Mouse (Mus musculus) yolk sac, embryonic 10.5 days (tissue): ENCODE results near the gene Plcb1.

Experiments used
- DNase-seq: peaks from one replicate; pipeline ENCODE4 v3.0.0-alpha.2; 2017; ENCODE audit warnings: low spot score

Gene Plcb1

DNA sequence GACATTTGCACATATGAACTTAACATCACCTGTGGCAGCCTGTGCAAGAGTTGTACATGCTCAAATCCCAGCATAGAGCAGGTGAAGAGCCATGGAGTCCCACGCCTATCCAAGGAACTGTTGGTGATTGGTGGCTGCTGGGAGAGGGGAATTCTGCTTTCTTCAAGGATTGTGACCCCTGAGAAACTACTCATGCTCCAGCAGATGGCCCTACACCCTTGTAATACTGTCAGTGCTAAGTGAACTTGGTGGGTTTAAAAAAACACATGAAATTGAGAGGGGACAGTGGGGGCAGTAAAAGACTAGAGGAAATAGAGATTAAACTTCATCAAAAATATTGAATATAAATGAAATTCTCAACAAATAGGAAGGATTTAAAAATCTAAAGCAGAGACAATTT lies 53.0 kb downstream of the Plcb1 start:
- DNase-seq = no peak

DNA sequence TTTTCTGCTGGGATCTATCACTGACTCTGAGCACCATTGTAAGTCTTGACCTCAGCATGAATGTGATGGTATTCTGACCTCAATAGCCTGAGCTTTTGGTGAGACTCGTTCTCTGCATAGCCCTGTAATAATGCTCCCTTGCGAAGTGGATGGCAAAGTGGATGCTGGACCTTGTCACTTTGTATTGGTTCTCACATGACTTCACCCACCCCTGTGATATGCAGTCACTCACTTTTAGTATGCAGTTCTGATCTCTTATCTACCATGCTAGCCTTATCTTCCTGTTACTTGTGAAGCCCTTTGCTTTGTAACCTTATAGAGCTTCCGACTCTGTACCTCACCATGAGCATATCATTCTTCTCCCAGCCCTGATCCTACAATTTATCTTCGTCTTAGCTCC lies 57.0 kb downstream of the Plcb1 start:
- no peak for DNase-seq

DNA sequence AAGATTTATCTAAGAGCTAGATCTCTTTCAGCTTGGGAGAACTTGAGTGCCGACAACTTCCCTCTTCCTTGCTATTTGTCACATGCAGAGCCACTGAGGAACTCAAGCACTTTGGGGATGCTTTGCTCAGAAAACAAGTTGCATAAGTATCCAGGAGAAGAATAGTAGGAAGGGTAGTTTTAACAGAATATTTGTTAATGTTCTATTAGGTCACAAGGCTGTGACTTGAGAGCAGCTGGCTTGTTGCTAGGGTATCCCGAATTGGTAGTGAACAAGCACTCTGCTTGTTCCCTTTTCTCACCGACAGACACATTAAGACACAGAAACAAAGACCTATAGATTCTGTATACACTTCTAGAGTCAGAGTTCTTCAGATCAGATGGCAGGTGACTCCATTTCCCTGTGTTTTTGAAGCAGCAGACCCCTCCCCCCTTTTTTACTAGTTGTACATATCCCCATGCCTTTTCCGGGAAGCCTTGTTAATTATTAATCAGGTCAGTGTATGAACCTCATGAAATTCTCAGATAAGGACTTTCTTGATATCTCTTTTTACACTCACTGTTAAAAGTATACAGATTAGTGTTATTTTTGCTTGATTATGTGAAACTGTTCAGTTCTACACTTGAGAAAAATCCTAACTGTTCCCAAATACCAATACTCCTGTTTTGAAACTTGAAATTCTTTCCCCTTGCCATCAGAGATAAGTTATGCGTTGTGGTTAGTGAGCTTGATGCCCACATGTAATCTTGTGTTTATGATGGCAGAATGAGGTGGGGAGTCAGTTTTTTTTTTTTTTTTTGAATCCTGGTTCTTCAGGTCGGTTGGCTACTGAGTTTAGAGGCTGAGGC lies 58.7 kb downstream of the Plcb1 start:
- DNase-seq = peak; percentile 55

DNA sequence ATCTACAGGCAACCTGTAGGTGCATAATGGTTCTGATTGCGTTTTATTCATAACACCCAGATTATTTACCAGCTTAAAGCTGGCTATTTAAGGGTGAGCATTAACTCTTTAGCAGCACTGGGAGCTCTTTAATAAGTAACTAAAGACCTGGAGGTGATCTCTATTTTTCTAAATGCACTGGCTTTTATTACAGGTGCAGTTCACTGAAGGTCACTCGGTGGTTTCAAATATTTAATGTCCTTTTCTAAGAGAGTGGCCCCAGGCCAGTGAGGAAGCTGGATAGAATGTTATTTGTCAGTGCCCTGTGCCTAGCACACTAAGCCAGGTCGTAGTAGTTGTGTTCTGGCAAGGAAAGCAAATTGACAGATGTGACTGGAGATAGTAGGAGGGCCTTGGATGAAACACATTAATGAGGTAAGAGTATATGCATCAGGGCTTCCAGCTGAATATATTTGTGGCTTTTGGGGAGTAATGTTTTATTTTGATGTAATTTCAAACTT lies 59.4 kb downstream of the Plcb1 start:
- no peak for DNase-seq

DNA sequence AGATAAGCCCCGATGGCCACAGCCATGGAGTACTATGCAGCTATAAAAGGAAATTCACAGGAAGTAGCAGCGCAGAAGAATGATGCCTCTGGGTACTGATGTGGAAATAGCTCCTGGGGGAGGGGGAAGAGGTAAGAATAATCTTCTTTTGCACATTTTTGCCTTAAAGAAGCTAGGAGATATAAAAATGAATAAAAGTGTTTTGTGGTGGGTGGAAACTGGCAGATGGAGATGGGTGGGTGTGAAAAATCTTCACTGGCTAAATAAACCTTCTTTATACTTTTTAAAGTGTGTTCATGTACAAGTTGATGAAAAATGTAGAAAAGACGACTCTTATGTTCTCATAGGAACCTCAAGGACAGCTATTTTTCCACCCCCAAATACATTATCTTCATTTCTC lies 60.7 kb downstream of the Plcb1 start:
- no peak for DNase-seq

DNA sequence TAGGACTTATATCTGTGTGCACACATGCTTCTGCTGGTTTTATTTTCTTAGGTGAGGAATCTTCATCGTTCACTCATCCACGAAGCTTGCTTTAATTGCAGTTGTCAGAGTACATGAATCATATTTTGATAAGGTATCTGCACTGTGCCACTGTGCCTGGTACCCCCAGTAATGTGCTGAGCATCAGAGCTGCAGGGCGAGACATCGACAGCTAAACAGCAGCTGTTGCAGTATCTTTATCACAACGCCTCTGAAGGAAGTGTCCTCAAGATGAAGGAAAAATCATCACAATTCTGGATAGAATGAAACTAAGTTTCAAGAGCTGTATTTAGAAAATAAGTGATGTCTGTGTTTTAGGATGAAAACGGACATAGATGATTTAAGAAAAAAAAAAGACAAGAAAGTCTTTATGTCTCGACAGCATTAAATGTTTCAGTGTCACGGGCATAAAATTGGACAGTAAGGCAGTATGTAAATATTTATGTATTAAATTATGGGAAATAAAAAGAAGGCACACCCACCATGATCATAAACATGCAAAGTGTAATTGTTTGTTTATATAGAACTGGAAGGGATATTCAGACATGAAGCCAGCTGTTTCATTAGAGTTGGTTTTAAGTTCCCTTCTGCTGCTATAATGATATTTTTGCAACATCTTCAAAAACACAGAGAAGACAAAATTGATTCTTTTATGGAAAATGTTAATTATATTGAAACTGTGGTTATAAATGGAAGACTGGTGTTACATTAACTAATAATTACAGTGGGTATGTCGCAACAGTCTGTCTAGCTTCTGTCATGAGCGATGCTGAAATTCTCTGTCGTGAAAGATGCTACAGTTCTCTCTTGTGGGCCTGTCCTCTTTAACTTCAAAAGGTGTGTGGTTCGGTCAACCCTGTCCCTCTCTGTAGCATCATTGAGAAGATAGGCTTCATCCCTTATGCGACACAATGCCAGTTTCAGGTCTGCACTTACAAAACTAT lies 65.6 kb downstream of the Plcb1 start:
- DNase-seq = no peak

DNA sequence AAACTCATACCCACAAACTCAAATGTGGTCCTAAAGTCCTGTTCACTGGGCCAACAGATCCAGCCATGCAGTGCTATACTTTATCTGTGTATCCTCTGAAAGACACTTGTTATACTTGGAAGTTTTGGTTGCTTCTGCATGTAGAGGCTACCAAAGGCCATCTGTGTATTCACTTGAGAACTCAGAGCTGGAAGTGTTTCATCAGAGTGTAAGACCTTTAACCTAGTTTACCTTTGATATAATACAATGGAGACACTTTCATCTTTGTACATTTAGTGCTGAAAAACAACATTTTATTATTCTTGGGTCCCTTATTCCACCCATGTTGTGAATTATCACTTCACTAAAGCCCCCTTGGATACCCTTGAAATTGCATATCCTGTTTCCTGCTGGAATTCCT lies 70.4 kb downstream of the Plcb1 start:
- DNase-seq = no peak

DNA sequence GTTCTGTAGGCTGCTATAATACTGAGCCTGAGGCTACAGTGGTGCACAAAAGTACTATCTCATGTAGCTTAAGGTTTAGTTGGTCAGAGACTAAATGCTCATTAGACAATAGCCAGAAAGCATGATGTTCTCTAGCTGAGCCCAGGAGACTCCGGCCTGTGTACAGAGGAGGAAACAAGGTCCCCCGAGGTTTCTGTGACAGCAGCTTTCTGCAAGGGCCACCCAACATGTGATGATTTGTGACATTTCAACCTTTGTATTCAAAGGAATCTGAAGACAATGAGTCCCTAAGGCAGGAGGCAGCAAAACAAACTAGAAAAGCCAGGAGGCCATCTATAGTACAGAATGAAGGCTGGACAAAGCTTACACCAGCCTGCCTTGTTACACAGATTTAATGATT lies 70.8 kb downstream of the Plcb1 start:
- no peak for DNase-seq

DNA sequence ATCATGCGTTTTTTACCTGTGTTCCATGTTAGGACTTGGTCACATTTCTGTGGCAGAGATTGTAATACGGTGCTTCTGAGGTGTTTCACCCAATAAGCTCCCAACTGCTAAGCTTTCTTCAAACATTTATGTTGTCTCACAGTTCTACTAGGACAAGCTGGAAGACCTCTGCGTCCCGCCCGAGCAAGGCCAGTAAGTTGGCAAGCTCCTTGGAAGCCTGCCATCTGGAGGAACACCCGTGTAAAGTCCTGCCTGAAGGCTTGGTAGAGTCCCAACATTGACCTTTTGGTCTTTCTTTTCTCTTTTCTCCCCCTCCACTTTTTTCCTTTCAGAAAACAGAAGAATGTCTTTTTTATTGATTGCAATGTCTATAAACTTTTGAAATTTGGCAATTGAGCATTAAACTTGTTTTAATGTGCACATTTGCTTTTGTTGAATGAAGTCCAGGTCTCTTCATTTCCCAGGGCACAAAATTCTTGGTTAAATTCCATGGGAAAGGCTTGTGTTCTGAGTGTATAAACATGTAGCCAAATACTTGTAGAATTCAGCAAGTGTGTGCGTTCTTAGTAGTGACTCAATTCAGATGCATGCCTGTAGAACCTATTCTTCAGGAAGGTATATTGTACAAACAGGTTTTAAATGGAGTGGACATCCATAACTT lies 79.2 kb downstream of the Plcb1 start:
- DNase-seq = no peak

DNA sequence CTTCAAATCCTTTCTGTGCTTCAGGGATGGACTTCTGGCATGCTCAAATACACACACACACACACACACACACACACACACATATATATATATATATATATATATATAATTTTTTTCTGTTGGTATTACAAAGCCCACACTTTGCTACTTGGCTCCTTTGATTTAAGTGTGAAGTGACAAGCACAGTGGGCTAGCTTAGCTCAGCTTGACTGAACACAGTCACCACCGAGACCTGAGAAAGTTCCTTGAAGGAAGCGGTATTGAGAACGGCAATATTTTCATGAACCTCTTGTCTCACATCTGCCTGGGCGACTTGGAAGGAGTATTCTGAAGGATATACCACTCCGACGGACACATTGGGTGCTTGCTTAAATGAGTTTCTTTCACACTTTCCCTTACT lies 81.5 kb downstream of the Plcb1 start:
- DNase-seq = no peak

DNA sequence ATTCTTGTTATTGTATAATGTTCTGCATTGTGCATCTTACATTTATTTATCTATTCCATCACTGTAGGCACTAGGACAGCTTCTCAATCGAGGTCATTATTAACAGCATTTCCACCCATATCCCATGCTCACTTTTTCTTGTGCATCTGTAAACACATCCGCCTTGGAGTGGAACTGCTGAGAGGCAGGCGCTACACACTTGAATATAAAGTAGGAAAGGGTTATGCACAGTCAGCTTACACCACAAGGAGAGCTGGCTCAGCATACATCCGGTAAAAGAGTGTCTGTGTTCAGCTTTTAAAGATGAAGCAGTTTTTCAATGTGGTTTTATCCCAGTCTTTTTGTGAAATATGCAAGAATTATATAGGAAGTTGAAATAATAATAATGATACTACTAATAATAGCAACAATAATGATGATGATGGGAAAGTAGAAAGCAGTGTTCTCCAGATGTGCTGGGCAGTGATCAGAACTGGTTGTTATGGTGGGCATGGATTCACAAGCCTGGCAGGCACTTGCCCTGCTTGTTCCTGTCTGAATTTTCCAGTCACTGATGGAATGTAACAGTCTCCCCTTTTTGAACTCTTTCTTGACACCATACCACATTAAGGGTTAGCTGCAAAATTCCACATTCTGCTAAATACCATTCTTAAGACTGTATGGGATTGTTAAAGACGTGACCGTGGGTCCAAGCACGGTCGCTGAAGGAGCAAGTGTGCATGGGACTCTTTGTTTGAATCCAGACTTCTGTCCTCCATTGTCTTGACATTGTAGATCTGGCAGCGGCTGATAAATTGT lies 86.0 kb downstream of the Plcb1 start:
- DNase-seq = no peak

DNA sequence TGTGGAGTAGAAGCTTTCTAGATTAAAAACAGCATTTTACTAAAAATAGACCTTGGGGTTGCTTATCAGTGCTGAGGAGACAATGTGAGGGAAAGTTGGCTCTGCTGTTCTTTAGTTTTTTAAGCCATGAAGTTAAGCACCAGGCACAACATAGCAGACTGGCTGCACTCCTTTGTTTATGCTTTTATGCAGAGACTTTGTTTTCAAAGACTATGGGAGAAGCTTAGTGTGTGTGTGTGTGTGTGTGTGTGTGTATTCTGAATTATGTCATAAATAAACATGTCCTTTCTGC lies 86.6 kb downstream of the Plcb1 start:
- no peak for DNase-seq

DNA sequence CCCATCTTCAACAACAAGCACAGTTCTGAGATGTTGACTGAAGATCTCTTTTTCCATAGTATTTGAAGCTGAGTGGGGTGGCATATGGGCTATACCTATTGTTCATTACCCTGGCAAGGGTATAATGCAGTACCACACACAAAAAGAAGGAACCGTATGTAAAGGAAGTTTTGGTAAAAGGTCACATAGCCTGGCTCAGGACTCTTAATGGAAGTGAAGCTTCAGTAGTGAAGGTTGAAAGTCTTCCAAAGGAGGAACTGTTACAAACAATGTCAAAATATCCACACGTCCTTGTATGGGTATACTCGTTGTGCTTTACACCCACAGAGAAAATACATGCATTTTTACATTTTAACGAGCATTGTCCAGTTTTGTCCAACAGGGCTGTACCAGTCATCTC lies 91.3 kb downstream of the Plcb1 start:
- DNase-seq = no peak

DNA sequence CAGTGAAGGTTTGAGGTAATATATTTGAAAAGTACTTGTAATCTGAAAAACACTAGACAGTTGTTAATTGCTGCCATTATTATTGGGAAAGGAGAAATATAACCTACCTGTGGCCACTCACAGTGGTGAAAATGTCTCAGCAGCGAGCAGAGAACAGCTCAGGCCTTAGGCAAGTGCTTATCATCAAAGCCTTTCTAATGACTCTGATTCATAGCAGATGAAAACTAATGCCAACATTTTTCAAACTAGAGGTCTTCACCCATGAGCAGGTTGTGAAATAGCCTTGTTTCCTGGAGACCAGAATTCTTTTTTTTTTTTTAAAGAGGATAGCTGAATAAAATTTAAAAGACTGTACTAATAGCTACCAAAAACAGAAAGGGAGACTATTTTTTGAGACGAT lies 105.3 kb downstream of the Plcb1 start:
- no peak for DNase-seq

DNA sequence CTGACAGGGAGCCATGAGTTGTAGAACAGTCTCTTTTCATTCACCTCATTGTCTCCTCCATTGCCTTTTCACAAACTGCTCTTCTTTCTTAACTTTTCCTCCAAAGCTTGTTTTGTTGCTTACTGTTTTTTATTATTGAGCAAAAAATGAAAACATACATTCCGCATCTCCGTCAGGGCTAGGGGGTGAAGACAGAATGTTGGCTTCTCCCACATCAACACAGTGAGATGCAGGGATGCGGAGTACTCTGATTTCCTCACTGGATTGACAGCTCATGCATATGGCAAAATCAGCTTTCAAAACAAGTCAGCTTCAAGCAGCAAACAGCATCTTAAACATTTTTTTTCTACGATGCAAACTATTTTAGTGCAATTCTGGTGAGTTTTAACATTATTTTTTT lies 108.9 kb downstream of the Plcb1 start:
- no peak for DNase-seq

DNA sequence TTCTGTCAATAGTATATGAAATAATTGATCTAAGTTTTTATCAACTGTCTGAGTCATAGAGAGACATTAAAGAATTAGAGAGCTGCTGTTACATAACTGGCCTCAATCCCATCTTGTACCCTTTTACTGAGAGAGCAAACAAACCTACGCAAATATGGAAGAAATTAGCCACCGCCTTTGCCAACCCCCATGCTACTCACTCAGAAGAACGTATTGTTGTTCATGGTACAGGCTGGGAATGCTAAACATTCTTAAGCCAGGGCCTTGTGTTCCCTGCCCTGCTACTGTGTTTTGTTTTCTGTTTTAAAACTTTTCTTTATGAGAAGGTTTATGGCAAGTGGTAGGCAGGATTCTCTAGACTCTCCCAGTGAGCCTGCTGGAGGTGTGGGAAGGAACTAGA lies 110.3 kb downstream of the Plcb1 start:
- no peak for DNase-seq

DNA sequence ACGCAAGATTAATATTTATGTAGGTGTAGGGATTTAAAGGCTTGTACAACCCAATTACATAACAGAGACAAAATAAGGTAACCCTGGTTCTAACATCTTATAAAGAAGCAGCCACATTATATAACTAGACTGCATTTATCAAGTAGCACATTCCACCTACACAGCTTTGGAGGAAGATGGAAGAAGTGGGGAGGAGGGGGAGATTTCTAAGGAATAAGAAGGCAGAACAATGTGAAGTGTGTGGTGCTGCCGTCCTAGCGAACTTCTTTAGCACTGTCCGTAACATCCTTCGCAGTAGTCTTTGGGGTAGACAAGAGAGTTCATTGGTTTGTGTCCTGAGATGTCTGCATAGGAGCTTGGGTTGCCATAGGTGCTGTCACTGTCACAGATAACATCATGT lies 111.2 kb downstream of the Plcb1 start:
- DNase-seq = no peak

DNA sequence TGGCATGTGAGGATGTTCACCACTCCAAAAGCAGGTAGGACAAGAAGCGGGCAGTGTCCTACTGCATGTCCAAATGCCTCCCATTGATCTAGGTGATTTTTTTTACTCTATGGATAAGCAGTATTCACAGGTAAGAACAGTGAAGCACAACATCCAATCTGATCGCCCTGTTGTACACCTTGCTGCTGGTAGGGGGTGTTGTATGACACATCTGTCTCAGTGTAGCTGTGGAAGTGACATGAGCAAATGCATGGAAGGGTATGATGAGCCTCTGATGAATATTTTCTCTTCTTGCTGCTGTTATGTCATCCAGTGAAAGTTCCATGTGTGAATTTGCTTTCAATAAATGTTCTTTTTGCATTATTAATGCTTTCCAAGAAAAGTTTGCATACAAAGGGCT lies 115.7 kb downstream of the Plcb1 start:
- DNase-seq = no peak

DNA sequence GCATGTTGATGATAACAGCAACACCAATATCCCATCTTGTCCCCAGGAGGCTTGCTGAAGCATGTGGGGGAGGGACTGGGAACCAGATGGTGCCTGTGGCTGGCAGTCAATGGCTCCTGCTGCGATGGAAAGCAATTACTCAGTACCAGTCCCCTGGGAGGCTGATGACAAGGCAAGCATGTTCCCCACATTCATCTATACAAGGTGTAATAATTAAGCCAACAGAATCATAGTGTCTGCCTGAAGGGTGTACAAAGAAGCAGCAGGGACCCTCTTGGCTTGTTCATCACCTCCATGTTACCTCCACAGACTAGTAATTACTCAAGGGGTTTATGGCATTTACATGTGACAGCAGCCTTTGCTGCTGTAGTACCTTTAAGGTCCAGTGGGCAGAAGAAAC lies 125.0 kb downstream of the Plcb1 start:
- DNase-seq = no peak

DNA sequence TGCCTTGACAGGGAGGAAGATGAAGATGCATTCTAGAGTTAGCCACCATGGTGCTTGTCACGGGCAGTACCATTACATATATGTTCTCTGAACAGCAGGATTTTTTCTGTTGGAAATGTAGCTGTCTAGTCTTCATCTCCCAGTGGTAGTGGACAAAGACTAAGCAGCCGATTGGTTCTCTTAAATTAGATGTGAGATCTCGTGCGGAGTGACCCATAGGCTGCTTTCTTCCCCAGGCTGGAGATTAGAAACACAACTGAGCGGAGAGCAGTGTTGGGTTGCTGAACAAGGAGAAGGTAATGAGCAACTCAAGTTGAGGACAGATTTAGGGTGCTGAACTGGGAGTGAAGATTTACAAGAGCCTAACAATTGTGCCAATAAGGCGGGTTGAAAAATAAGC lies 125.5 kb downstream of the Plcb1 start:
- DNase-seq = no peak

DNA sequence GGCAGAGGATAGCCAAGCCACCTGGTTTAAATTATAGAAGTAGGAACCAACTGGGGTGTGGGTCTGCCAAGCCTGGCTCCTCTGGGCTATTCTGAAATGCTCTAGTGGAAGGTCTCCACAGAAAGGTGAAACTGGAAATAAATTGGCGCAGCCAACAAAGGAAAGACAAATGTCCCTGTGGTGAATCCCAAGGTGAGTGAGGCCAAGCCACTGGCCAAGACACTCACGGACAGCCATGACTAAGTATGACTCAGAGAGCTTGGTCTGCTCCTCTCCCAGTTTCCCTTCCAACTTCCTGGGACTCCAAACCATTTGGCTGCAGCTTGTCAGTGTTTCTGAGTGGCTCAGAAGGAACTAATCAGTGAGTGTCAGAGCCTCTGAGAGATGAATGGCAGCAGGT lies 126.7 kb downstream of the Plcb1 start:
- no peak for DNase-seq

DNA sequence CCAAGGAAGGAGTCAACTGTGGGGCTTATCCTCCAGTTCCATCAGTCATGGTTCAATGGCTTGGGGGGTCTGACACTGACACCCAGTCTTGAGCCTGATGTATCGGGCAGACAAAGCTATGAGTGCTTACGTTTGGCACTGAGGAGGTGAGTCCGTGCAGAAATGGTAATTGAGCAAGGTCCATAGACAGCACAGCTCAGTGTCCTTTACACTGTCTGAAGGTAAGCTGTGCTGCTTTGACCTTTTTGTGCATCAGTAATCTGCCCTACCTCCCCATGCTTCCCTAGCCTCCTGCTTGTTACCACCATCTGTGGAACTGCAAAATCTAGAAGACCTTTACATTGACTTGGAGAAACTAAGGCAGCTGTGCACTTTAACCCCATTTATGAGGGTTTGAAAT lies 127.7 kb downstream of the Plcb1 start:
- DNase-seq = no peak
